Mouse (Mus musculus): ENCODE measurements around the gene Gigyf2. TPM values are rescaled to one million over a fixed set of nuclear protein-coding genes. Genes with fewer than 3 reads are reported as not detected.

Gigyf2 gene
- total and polyA plus RNA-seq, 3 experiments, result 87.3 to 156 (median 93.5) TPM

- Histone ChIP-seq H3K27ac (ENCODE audit: insufficient read depth, low read depth) (no peak overlapping the region), H3K79me2 (replicated peaks; ENCODE audit: control insufficient read depth, extremely low read depth, insufficient read depth, poor library complexity, severe bottlenecking) (no peaks in the 10 kb centered on the region), H3K9me3 (replicated peaks; ENCODE audit: low read length) (no peaks in the 10 kb centered on the region), H3K4me2 (ENCODE audit: insufficient read depth, low read depth, poor library complexity, severe bottlenecking) (no peak overlapping the region), H3K4me3 (replicated peaks in 1 of 3; ENCODE audit: low read depth in 2 of 3, low read length in 2 of 3, poor library complexity in 1 of 3) (no peak overlapping the region), H3K4me1 (ENCODE audit: control insufficient read depth in 1 of 2, insufficient read depth in 2 of 2) (peaks cover 8 to 13% of the 10 kb centered on the region in 2 experiments), H3K36me3 (replicated peaks in 1 of 2; ENCODE audit: control insufficient read depth in 1 of 2, insufficient read depth in 1 of 2, low read length in 1 of 2) (no peaks in the 10 kb centered on the region), H3K9ac (ENCODE audit: insufficient read depth, low read depth) (no peak overlapping the region), H3K27me3 (replicated peaks) (no peaks in the 10 kb centered on the region)
- no peak for DNase-seq (ENCODE audit: extremely low read depth)
- in situ Hi-C loops (cut with MboI; ENCODE audit: low pct_ligation_motif_present, low pct_unique_long_range_greater_than_20kb, low sequenced_read_pairs), result no loop called here
- no peak for TF ChIP-seq KAT2A (IDR thresholded peaks at IDR 0.05; ENCODE audit: insufficient replicate concordance, low read length)
- TF ChIP-seq NRF1 (IDR thresholded peaks at IDR 0.05; ENCODE audit: low read depth, low read length), result no peak
- no peak for TF ChIP-seq RCOR1 (conservative IDR thresholded peaks at IDR 0.05; ENCODE audit: low read depth, low read length)
- no peak for TF ChIP-seq MEF2A (IDR thresholded peaks at IDR 0.05; ENCODE audit: borderline replicate concordance, low read depth, low read length)
- no peak for TF ChIP-seq POLR2A (IDR thresholded peaks at IDR 0.05; ENCODE audit: low read depth, low read length)
- TF ChIP-seq MAZ (IDR thresholded peaks at IDR 0.05; ENCODE audit: low read depth, low read length), result no peak
- TF ChIP-seq CHD2 (IDR thresholded peaks at IDR 0.05; ENCODE audit: low read length), result no peak
- TF ChIP-seq E2F4 (IDR thresholded peaks at IDR 0.05; ENCODE audit: insufficient replicate concordance, low read depth, low read length), result no peak
- TF ChIP-seq POLR2AphosphoS2 (IDR thresholded peaks at IDR 0.05; ENCODE audit: low read depth, low read length), result no peak
- TF ChIP-seq GABPA (IDR thresholded peaks at IDR 0.05; ENCODE audit: insufficient replicate concordance, low read depth, low read length), result no peak
- dilution Hi-C loops (cut with MboI; ENCODE audit: extremely low pct_ligation_motif_present, extremely low pct_unique_long_range_greater_than_20kb, low sequenced_read_pairs), result no loop called here
Measured at GRCm38 (mm10) chr1:87294951-87295350, 31.8 kb upstream of the Gigyf2 start.

- Histone ChIP-seq H3K79me2 (replicated peaks; ENCODE audit: control insufficient read depth, extremely low read depth, insufficient read depth, poor library complexity, severe bottlenecking) (no peaks in the 10 kb centered on the region), H3K9me3 (replicated peaks; ENCODE audit: low read length) (no peaks in the 10 kb centered on the region), H3K9ac (ENCODE audit: insufficient read depth, low read depth) (no peak overlapping the region), H3K27ac (ENCODE audit: insufficient read depth, low read depth) (no peak overlapping the region), H3K4me1 (ENCODE audit: control insufficient read depth in 1 of 2, insufficient read depth in 2 of 2) (peaks cover 11 to 22% of the 10 kb centered on the region in 2 experiments), H3K4me3 (replicated peaks in 1 of 3; ENCODE audit: low read depth in 2 of 3, low read length in 2 of 3, poor library complexity in 1 of 3) (no peak overlapping the region), H3K4me2 (ENCODE audit: insufficient read depth, low read depth, poor library complexity, severe bottlenecking) (no peak overlapping the region), H3K36me3 (replicated peaks in 1 of 2; ENCODE audit: control insufficient read depth in 1 of 2, insufficient read depth in 1 of 2, low read length in 1 of 2) (no peaks in the 10 kb centered on the region), H3K27me3 (replicated peaks) (no peaks in the 10 kb centered on the region)
- in situ Hi-C loops (cut with MboI; ENCODE audit: low pct_ligation_motif_present, low pct_unique_long_range_greater_than_20kb, low sequenced_read_pairs), result no loop called here
- dilution Hi-C loops (cut with MboI; ENCODE audit: extremely low pct_ligation_motif_present, extremely low pct_unique_long_range_greater_than_20kb, low sequenced_read_pairs), result no loop called here
- TF ChIP-seq ETS1 (conservative IDR thresholded peaks at IDR 0.05; ENCODE audit: low read depth, low read length) (no peak), HCFC1 (IDR thresholded peaks at IDR 0.05; ENCODE audit: low read depth, low read length) (no peak), NRF1 (IDR thresholded peaks at IDR 0.05; ENCODE audit: low read depth, low read length) (no peak), E2F4 (IDR thresholded peaks at IDR 0.05; ENCODE audit: insufficient replicate concordance, low read depth, low read length) (no peak), MAZ (IDR thresholded peaks at IDR 0.05; ENCODE audit: low read depth, low read length) (no peak), POLR2AphosphoS2 (IDR thresholded peaks at IDR 0.05; ENCODE audit: low read depth, low read length) (no peak), MYC (IDR thresholded peaks at IDR 0.05; ENCODE audit: low read depth, low read length) (no peak)
- DNase-seq (ENCODE audit: extremely low read depth), result no peak
Measured at GRCm38 (mm10) chr1:87297346-87297925, 29.4 kb upstream of the Gigyf2 start.
